Mouse (Mus musculus) cerebellum, postnatal 10 days (tissue): ENCODE data around the gene Nes.

Experiments
- DNase-seq, 2 experiments: peaks; one replicate each; pipeline ENCODE4 v3.0.0; 2021; ENCODE audit warnings: mixed read lengths in 2 of 2

Nes gene

GRCm38 (mm10) chr3:87970939-87971488 lies at the start of gene Nes:
Gene Nes, plus strand, starts transcription at chr3:87971078.
- peak; percentile 55 to 63 for DNase-seq

- DNase-seq = no peak
These were observed 45.9 kb upstream of the Nes start for GRCm38 (mm10) chr3:87924996-87925395.

- no peak for DNase-seq
These were observed 43.4 kb upstream of the Nes start for GRCm38 (mm10) chr3:87927452-87927851.

GRCm38 (mm10) chr3:87929341-87930077 lies 41.4 kb upstream of the Nes start:
- no peak for DNase-seq

GRCm38 (mm10) chr3:87930078-87930795 lies 40.6 kb upstream of the Nes start, which contains the start of the genes Isg20l2 and Rrnad1:
Gene Isg20l2, plus strand, starts transcription at chr3:87930314.
Gene Rrnad1, minus strand, starts transcription at chr3:87930717.
- peak; percentile 99 for DNase-seq

- DNase-seq = no peak
These were observed 36.9 kb upstream of the Nes start for GRCm38 (mm10) chr3:87934026-87934425.

GRCm38 (mm10) chr3:87934501-87934900 lies 36.4 kb upstream of the Nes start:
- no peak for DNase-seq

- DNase-seq = no peak
These were observed 35.7 kb upstream of the Nes start for GRCm38 (mm10) chr3:87935201-87935600.

- DNase-seq = peak; percentile 95 to 97
These were observed 35.1 kb upstream of the Nes start for GRCm38 (mm10) chr3:87935776-87936175.

- no peak for DNase-seq
These were observed 30.3 kb upstream of the Nes start for GRCm38 (mm10) chr3:87940611-87941010.

- no peak for DNase-seq
These were observed 28.4 kb upstream of the Nes start for GRCm38 (mm10) chr3:87942471-87942870.

GRCm38 (mm10) chr3:87943586-87943985 lies 27.3 kb upstream of the Nes start:
- no peak for DNase-seq

GRCm38 (mm10) chr3:87944838-87945600 lies 25.9 kb upstream of the Nes start:
- peak; percentile 41 to 55 for DNase-seq

GRCm38 (mm10) chr3:87945781-87946540 lies 24.9 kb upstream of the Nes start:
- DNase-seq = no peak

GRCm38 (mm10) chr3:87946541-87946860 lies 24.4 kb upstream of the Nes start:
- no peak for DNase-seq

- no peak for DNase-seq
These were observed 23.6 kb upstream of the Nes start for GRCm38 (mm10) chr3:87947056-87947810.

- DNase-seq = no peak
These were observed 23.1 kb upstream of the Nes start for GRCm38 (mm10) chr3:87947811-87948199.

- DNase-seq = peak; percentile 33 to 34
These were observed 22.3 kb upstream of the Nes start, which contains the start of gene Crabp2 for GRCm38 (mm10) chr3:87948378-87949265. Gene Crabp2, plus strand, starts transcription at chr3:87948666.

- no peak for DNase-seq
These were observed 21.5 kb upstream of the Nes start for GRCm38 (mm10) chr3:87949266-87949954.
